Mouse (Mus musculus) testis, postnatal 10 days (tissue): ENCODE results near the gene Lrrc49.

Experiments used
- DNase-seq: peaks from one replicate; pipeline ENCODE4 v3.0.0; 2021; ENCODE audit warnings: low spot score

Gene Lrrc49

DNA sequence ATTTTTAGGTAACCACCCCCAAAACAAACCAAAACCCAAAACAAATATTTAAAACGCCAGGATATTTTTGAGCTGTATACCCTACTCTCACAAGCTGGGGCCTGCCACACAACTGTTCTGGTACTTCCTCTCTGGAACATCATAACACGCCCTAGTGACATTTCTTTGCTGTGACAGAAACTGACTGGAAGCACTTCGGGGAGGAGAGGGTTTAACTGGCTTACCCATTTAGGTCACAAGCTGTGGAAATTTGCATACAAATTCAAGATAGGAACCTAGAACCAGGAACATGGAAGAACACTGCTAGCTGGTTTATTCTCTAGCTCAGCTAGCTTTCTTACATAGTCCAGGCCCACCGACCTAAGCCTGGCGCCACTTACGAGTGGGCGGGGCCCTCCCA is 92.6 kb downstream of the Lrrc49 start:
- DNase-seq, result no peak

GRCm38 (mm10) chr9:60592974-60593373 is 95.0 kb downstream of the Lrrc49 start:
- DNase-seq, result no peak

DNA sequence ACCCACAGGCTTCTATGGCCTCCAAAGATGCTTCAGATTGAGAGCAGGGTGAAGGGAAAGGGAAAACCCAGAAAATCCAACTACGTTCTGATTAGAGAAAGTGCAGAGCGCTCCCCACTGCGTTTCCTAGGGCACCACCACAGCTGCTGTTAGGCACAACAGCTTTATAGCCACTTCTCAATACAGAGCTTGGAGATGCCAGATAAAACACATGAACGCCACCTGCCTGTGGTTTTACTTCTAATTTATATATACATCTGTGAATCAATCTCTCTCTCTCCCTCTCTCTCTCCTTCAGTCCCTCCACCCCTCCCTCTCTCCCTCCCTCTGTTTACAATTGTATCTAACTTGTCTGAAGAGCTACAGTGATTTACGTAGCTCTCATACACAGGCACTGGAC is 95.6 kb downstream of the Lrrc49 start:
- DNase-seq, result no peak

DNA sequence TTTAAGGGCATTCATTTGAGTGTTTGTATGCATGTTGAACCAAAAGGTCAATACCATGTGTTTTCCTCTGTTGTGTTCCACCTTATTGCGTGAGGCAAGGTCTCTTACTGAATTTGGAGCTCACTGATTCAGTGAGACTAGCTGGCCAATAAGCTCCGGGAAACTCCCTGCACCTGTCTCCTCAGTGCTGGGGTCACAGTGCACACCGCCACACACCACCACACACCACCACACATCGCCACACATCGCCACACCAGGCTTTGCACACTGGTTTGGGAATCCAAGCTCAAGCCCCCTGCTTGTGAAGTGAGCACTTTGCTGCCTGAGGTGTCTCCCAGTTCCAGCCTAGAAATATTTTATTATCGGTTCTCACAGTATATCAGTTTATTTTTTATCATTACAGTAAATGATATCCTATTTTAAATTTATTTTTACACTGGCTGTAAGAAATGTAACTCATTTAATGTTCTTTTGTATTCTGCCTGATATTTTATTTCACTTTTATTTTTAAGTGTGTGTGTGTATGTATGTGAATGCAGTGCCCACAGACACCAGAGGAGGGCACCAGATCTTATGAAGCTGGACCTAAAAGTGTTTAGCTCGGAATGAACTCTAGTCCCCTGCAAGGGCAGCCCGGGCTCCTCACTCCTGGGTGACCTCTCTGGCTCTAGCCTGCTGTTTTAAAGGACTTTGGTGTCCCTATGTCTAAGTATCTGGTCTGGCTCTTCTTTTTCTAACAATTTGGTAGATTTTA is 96.9 kb downstream of the Lrrc49 start:
- no peak for DNase-seq

- DNase-seq, result no peak
Observed at GRCm38 (mm10) chr9:60588914-60589313, 99.0 kb downstream of the Lrrc49 start.

GRCm38 (mm10) chr9:60586920-60587319 is 101.0 kb downstream of the Lrrc49 start:
- no peak for DNase-seq

DNA sequence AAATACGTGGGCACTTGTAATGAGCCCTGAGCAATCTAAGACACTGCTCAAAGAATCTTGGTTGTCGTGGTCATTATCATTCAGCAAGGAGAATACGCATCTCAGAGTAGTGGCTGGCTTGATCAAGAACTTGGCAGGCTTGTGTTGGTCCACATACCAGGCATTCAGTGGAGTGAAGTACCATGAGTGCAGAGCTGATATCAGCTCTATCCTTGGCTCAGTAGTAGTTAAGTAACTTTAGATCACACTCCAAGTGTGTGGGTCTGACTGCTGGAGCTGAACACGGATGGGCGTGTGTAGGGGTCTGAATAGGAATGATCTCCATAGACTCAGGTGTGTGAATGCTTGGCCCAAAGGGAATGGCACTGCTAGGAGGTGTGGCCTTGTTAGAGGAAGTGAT is 102.8 kb downstream of the Lrrc49 start:
- DNase-seq, result no peak

- no peak for DNase-seq
Observed at GRCm38 (mm10) chr9:60582553-60582952, 105.4 kb downstream of the Lrrc49 start.

DNA sequence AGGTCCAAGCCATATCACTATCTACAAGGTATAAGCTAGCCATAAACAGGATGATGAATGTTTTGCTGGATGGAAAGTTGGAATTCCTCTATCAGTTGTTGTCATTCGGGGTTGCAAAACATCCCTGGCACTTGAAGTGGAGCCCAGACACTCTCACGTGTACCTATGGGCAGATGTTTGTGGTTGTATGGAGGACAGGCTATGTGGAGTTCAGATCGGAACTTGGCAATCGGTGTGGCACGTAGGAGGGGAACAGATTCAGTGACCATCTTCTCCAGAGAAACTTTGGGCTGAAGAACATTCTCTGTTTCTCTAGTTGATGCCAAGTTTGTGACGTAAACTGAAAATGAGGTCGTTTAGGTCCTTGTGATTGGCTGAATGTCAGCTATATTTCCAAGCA is 114.9 kb downstream of the Lrrc49 start:
- DNase-seq, result no peak

DNA sequence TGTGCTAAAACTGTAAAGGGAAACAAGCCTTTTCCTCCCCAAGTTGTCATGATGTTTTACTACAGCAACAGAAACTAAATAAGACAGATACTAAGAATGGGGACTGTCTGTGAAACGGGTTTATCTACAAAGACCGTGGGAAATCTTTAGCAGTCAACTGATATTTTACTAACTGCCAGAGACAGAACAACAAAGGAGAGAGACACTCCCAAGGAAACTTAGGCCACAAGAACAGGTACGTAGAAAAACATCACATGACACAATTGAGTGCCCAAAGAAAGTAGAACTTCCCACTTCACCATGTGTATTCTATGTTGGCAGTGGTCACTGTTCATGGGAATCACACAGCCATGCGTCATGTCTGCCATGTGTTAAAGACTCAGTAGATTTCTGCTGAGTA is 116.2 kb downstream of the Lrrc49 start:
- no peak for DNase-seq

DNA sequence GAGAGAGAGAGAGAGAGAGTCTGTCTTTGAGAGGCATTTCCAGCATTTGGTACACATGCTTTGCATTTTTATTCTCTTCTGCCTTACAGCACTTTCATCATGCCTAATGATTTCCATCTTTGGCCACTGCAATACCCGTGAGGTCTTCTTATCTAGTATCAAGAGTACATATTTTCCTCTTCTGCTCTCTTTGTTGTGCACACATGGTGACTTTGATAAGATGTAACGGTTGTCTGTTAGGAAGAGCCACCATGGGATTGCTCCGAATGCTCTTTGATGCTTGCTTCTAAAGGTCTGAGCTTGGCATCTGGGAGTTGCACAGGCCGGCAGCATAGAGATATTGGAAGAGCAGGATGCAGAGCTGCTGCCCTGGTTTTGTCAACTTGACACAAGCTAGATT is 116.9 kb downstream of the Lrrc49 start:
- no peak for DNase-seq

DNA sequence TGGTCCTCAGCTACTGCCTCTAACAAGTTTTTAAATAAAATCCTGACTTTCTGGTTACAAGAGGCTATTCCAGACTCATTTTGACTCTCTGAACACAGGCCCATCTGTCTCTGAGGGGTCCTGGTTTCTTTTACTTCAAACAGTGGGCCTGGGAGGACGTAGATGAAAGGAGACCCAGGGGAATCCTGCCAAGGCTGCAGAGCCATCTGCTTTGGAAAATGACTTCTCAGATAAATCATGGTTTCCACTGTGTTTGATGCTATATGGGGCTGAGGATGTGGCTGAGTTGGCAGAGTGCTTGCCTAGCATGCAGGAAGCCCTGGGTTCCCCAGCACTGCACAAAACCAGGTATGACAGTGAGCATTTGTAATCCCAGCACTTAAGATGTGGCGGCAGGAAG is 118.6 kb downstream of the Lrrc49 start:
- no peak for DNase-seq

DNA sequence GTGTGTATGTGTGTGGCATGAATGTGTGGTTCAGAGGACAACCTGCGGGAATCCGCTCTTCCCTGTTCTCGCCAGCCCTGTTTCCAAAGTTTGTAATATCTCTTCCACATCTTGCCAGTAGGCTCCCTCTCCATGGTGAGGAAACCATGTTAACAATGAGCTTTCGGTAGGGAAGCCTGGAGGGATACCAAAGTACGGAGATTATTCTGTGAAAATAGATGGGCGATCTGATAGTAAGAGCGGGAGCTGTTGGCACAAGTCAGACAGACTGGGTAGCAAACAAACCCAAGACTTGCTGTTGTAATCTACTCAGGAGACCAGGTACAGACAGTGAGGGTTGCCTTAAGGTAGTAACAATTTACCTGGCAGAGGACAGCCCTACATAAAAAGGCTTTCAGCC is 124.1 kb downstream of the Lrrc49 start:
- no peak for DNase-seq

- peak; percentile 48 for DNase-seq
Observed at GRCm38 (mm10) chr9:60562443-60563371, 125.3 kb downstream of the Lrrc49 start.

DNA sequence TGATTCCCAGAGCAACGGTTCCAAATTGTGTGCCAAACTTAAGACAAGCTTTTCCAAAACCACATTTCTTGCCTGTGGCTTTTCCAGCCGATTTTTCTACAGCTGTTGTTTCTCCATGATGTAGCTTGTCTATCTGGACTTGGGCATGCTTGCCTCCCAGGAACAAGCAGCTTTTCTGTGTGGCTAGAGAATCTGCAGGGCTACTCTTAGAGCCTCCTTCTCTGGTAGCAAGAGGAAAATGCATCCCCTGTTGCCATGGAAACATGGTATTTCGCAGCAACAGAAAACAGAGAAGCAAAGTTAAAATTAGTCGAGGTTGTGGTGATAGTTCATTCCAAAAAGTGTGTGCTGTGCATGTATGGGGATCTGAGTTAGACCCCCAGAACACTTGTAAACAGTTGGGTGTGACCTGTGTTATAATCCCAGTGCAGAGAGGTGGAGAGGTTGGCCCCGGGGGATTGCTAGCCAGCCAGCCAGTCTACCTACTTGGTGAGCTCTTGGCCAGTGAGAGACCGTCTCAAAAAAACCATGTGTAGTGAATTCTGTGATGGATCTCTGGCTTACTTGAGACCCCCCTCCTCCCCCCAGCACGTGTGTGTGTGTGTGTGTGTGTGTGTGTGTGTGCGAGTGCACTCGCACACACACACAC is 126.2 kb downstream of the Lrrc49 start:
- no peak for DNase-seq

- no peak for DNase-seq
Observed at GRCm38 (mm10) chr9:60558507-60558906, 129.5 kb downstream of the Lrrc49 start.

- DNase-seq, result no peak
Observed at GRCm38 (mm10) chr9:60551238-60551637, 136.7 kb downstream of the Lrrc49 start.

DNA sequence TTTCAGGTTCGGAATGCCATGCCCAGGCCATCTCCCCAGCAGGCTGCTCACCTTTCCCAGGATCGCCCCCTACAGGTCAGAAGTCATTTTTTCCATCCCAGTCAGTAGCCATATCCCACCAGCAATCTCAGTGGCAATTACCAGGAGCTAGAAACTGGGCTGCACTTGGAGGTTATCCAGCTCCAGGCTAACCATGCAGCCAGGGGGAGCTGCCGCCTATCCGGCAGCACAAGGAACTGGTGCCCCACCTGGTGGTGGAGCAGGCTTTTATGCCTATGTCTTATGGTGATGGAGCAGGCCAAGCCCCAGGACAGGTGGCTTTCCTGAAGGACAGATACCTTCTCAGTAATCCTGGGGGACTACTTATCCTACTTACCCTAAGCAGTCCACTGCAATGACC is 139.8 kb downstream of the Lrrc49 start:
- DNase-seq, result peak; percentile 66

GRCm38 (mm10) chr9:60546169-60546568 is 141.8 kb downstream of the Lrrc49 start:
- DNase-seq, result no peak

- DNase-seq, result no peak
Observed at GRCm38 (mm10) chr9:60545361-60546096, 142.4 kb downstream of the Lrrc49 start.

DNA sequence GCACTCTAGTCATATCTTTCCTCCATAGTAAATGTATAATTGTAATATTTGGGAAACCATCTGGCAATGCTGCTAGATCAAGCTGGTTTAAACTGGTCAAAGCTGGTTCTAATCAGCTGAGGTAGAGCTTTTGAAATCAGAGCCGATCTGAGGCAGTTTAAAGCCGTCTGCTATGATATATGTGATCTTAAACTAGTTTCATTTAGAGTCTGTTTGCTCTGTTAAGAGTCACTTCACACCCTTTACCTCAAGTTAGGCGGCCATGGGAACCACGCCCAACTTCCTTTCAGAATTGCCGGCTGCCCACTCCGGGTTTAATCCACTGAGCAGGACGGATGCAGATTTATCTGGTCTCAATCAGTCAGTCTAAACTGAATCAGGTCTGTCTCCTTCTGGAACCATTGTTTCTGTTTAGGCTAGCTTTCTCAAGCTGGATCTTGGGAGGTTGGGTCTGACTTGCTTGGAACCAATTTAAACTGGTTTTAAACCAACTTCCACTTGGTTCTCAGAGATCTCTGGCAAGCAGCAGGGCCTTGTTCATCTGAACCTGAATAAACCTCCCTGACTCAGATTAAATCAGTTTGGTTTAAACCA is 144.4 kb downstream of the Lrrc49 start:
- no peak for DNase-seq

DNA sequence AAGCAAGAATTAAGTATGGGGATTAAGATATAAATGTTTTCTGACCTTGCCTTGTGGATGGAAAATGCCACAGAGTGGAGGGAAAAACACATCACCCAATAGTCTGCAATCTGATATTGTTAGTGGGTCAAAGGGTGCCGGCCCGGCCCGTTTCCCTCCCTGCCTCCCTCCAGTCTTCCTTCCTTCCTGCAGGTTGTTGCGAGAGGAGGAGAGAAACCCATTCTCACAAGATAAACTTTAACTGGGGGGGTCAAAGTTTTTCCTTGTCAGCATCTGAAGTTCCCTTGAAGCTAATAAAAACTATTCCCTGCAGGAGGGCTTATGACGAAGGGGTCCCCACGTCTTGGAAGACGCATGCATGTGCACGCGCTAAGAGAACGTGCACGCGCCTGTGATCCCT is 157.6 kb downstream of the Lrrc49 start:
- no peak for DNase-seq
